Mouse (Mus musculus) embryonic facial prominence, embryonic 15.5 days (tissue): ENCODE results near the gene Gfpt2. TPM values are rescaled to one million over a fixed set of nuclear protein-coding genes. Genes with fewer than 3 reads are reported as not detected.

Source experiments
- ATAC-seq: fragments of 200-750 bp; cut with Nextera tagmentation; 2 replicates; pipeline ENCODE4 v1.8.0; 2017; ENCODE audit warnings: low read depth, moderate TSS enrichment; ENCODE audit not compliant: insufficient number of reproducible peaks, low FRiP score, low TSS enrichment
- H3K27ac ChIP-seq: fragments of 300-500 bp; sonication (generic); replicated peaks from 2 replicates; pipeline ENCODE4 v1.5.1; 2015; ENCODE audit warnings: mild to moderate bottlenecking, inconsistent platforms
- H3K27me3 ChIP-seq: fragments of 300-500 bp; sonication (generic); 2 replicates; pipeline ENCODE4 v1.6.1; 2015; ENCODE audit warnings: inconsistent platforms
- H3K36me3 ChIP-seq: fragments of 300-500 bp; sonication (generic); 2 replicates; pipeline ENCODE4 v1.6.1; 2015; ENCODE audit warnings: mild to moderate bottlenecking, inconsistent platforms
- H3K4me1 ChIP-seq: fragments of 300-500 bp; sonication (generic); 2 replicates; pipeline ENCODE4 v1.6.1; 2015; ENCODE audit warnings: inconsistent platforms
- H3K4me2 ChIP-seq: fragments of 300-500 bp; sonication (generic); replicated peaks from 2 replicates; pipeline ENCODE4 v1.6.1; 2015; ENCODE audit warnings: mild to moderate bottlenecking, inconsistent platforms
- H3K4me3 ChIP-seq: fragments of 300-500 bp; sonication (generic); replicated peaks from 2 replicates; pipeline ENCODE4 v1.5.1; 2015; ENCODE audit warnings: mild to moderate bottlenecking, inconsistent platforms
- H3K9ac ChIP-seq: fragments of 300-500 bp; sonication (generic); 2 replicates; pipeline ENCODE4 v1.6.1; 2015; ENCODE audit warnings: inconsistent platforms
- H3K9me3 ChIP-seq: fragments of 300-500 bp; sonication (generic); replicated peaks from 2 replicates; pipeline ENCODE4 v1.6.1; 2016; ENCODE audit warnings: inconsistent platforms
- WGBS: fragments of 180-500 bp; shearing (Covaris S2); methylation state at CpG from one replicate; pipeline ENCODE4 v1.1.7; 2015; 5-methylcytosine and 5-hydroxymethylcytosine counted together
- polyA plus RNA-seq: library from polyadenylated mRNA; unstranded; fragments of >200 nt; fragmentation: Nextera tagmentation; extraction: Ambion mirVana; gene quantifications from 2 replicates; pipeline ENCODE4 v1.2.1, GENCODE M21; 2015

The Gfpt2 gene
- polyA plus RNA-seq, 1 experiment from 2014 or later = 23.9 TPM

DNA sequence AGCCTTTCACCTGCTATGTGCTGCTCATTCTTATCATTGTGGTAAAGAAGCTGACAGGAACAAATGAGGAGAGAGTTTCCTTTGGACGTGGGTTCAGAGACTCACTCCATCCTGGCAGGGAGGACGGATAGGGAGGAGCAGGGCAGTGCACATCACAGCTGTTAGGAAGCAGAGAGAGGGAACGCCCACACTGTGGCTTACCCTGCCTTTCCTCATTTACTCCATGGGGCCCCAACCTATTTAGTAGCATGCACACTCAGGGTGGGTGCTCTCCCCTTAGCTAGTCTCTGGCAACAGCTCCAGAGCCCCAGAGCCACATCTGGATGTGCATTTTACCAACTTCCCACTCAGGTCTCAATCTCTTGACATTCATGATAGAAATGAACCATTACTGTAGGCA, 48.7 kb downstream of the Gfpt2 start:
- ATAC-seq = no peak
- Histone ChIP-seq H3K9me3 (no peaks in the 10 kb centered on the region), H3K27ac (no peak overlapping the region), H3K4me2 (no peak overlapping the region), H3K36me3 (peaks cover under 1% of the 10 kb centered on the region; the same call in 1 of the 2 replicates), H3K9ac (no peak overlapping the region), H3K4me1 (peaks cover 10% of the 10 kb centered on the region), H3K27me3 (no peaks in the 10 kb centered on the region), H3K4me3 (no peak overlapping the region)
- 55% methylated on average over 3 of the region's 3 CpGs for WGBS

DNA sequence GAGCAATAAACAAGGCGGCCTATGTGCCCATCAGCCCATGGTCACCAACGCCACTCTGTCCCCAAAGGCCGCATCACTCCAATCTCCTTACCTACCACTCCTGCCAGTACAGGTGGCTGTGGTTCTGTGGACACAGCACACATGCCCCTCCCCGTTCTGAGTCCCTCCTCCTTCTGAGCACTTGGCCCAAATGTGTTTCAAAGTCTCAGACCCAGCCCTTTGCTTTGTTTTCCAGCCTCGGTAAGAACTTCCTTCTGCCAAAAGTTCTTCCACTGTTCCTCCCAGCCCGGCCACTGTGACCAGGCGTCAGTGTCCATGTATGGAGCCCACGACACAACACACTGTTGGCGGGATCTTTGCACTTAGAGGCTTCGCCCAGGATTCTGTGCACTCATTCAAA, 50.3 kb downstream of the Gfpt2 start:
- Histone ChIP-seq H3K4me1 (peaks cover 21% of the 10 kb centered on the region), H3K4me3 (no peak overlapping the region), H3K27ac (no peak overlapping the region), H3K36me3 (no peaks in the 10 kb centered on the region), H3K27me3 (no peaks in the 10 kb centered on the region), H3K9ac (no peak overlapping the region), H3K9me3 (no peaks in the 10 kb centered on the region), H3K4me2 (no peak overlapping the region)
- WGBS = 87% methylated on average over 10 of the region's 10 CpGs
- ATAC-seq = no peak

- H3K4me1 ChIP-seq = peaks cover 21% of the 10 kb centered on the region
- WGBS = 45% methylated on average over 3 of the region's 3 CpGs
- H3K4me2 ChIP-seq = no peak overlapping the region
- H3K27me3 ChIP-seq = no peaks in the 10 kb centered on the region
- ATAC-seq = no peak
- no peaks in the 10 kb centered on the region for H3K36me3 ChIP-seq
- H3K4me3 ChIP-seq = no peak overlapping the region
- H3K27ac ChIP-seq = no peak overlapping the region
- H3K9ac ChIP-seq = no peak overlapping the region
- no peaks in the 10 kb centered on the region for H3K9me3 ChIP-seq
These were observed 51.0 kb downstream of the Gfpt2 start for GRCm38 (mm10) chr11:49844969-49845368.

- Histone ChIP-seq H3K4me3 (peak overlapping the region; percentile 70), H3K4me2 (peak overlapping the region; percentile 82), H3K4me1 (peaks cover 21% of the 10 kb centered on the region), H3K27me3 (no peaks in the 10 kb centered on the region), H3K9ac (peak overlapping the region; percentile 81; the same call in 1 of the 2 replicates), H3K9me3 (no peaks in the 10 kb centered on the region), H3K36me3 (no peaks in the 10 kb centered on the region), H3K27ac (no peak overlapping the region)
- WGBS = 36% methylated on average over 11 of the region's 11 CpGs
- no peak for ATAC-seq
These were observed 52.0 kb downstream of the Gfpt2 start for GRCm38 (mm10) chr11:49845958-49846357.

- Histone ChIP-seq H3K27ac (peak within 1 kb of the TSS; percentile 61), H3K4me2 (peak within 1 kb of the TSS; percentile 82), H3K4me3 (peak within 1 kb of the TSS; percentile 70), H3K9me3 (no peaks in the 10 kb centered on the region), H3K9ac (peak within 1 kb of the TSS; percentile 81), H3K36me3 (no peaks in the 10 kb centered on the region), H3K27me3 (no peaks in the 10 kb centered on the region), H3K4me1 (peaks cover 21% of the 10 kb centered on the region)
- ATAC-seq = peak; percentile 100
- under 1% methylated on average over 63 of the region's 68 CpGs for WGBS
These were observed 52.6 kb downstream of the Gfpt2 start, which contains the start of gene Mapk9 for GRCm38 (mm10) chr11:49846401-49847070. Gene Mapk9 (plus strand): TSS chr11:49846751.

DNA sequence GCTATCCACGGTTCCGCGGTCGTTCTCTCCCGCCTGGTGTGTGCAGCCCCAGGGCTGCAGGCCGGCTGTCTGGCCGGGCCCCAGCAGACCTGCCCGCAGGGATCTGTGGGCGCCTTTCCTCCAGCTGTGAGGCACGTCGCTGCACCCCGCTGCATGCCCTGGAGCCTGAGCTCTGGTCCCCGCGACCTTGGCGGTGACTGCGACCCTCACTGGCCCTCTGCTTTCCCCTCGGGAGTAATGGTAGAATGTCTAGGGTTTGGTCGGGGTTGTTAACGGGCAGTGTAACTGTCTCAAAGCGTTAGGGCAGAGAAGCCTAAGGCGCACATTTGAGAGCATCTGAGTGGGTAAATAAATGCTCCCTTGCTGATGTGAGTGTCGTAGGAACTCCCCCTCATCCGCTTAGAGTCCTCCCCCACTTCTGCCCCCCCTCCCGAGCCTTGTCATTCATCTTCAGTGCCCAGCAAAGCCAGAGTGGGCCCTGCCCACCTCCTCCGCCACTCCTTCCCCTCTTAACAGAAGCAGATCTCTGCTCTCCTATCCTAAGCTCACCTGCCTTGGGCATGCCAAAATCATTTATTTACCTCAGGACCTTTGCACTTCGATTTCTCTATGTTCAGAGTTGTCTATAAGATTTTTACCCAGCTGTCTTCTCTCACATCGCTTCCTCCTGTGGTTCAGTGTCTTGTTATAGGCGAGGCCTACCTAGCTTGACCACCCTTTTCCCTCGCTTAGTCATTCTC, 53.3 kb downstream of the Gfpt2 start:
- ATAC-seq = no peak
- WGBS = 9% methylated on average over 29 of the region's 29 CpGs
- H3K27ac ChIP-seq = peak overlapping the region; percentile 61
- no peaks in the 10 kb centered on the region for H3K9me3 ChIP-seq
- H3K4me2 ChIP-seq = peak overlapping the region; percentile 82
- no peaks in the 10 kb centered on the region for H3K36me3 ChIP-seq
- peak overlapping the region; percentile 81 for H3K9ac ChIP-seq
- peaks cover 21% of the 10 kb centered on the region for H3K4me1 ChIP-seq
- H3K4me3 ChIP-seq = peak overlapping the region; percentile 70
- no peaks in the 10 kb centered on the region for H3K27me3 ChIP-seq

- Histone ChIP-seq H3K9ac (no peak overlapping the region; the same call in 1 of the 2 replicates), H3K27me3 (no peaks in the 10 kb centered on the region), H3K36me3 (no peaks in the 10 kb centered on the region), H3K27ac (no peak overlapping the region), H3K4me2 (peak overlapping the region; percentile 82), H3K4me3 (peak overlapping the region; percentile 70), H3K4me1 (peaks cover 21% of the 10 kb centered on the region), H3K9me3 (no peaks in the 10 kb centered on the region)
- no peak for ATAC-seq
- WGBS = 69% methylated on average over 2 of the region's 2 CpGs
These were observed 53.8 kb downstream of the Gfpt2 start for GRCm38 (mm10) chr11:49847811-49848078.

- 56% methylated on average over 4 of the region's 4 CpGs for WGBS
- H3K9ac ChIP-seq = no peak overlapping the region
- no peak overlapping the region for H3K27ac ChIP-seq
- 0 out of 2 replicates have a peak overlapping the region, but pooled peaks have one; percentile 15 for H3K4me2 ChIP-seq
- no peak for ATAC-seq
- no peaks in the 10 kb centered on the region for H3K36me3 ChIP-seq
- no peaks in the 10 kb centered on the region for H3K9me3 ChIP-seq
- no peak overlapping the region for H3K4me3 ChIP-seq
- peaks cover 21% of the 10 kb centered on the region for H3K4me1 ChIP-seq
- H3K27me3 ChIP-seq = no peaks in the 10 kb centered on the region
These were observed 54.3 kb downstream of the Gfpt2 start for GRCm38 (mm10) chr11:49848080-49848815.

DNA sequence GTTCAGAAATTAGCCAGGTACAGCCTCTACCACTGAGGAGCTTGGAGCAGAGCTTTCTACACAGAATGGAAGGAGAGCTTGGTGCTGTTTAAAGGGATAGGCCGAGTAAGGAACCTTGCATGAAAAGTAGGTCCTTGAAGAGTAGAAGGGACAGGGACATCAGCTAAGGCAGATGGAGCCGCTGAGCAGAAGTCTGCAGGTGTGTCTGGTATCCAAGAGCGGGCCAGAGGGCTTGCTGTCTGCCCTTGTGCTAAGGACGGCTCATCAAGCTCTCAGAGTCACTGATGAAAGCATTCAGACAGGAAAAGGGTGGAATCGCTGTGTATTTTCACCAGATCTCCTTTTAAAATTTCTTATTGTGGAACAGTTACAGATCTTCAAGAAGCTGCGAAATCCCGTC, 56.4 kb downstream of the Gfpt2 start:
- Histone ChIP-seq H3K36me3 (0 out of 2 replicates have a peak, but pooled peaks cover 4% of the 10 kb centered on the region), H3K4me3 (no peak overlapping the region), H3K4me2 (no peak overlapping the region), H3K4me1 (peaks cover 21% of the 10 kb centered on the region), H3K9me3 (no peaks in the 10 kb centered on the region), H3K27ac (no peak overlapping the region), H3K9ac (no peak overlapping the region), H3K27me3 (no peaks in the 10 kb centered on the region)
- no peak for ATAC-seq
- 95% methylated on average over 7 of the region's 7 CpGs for WGBS

DNA sequence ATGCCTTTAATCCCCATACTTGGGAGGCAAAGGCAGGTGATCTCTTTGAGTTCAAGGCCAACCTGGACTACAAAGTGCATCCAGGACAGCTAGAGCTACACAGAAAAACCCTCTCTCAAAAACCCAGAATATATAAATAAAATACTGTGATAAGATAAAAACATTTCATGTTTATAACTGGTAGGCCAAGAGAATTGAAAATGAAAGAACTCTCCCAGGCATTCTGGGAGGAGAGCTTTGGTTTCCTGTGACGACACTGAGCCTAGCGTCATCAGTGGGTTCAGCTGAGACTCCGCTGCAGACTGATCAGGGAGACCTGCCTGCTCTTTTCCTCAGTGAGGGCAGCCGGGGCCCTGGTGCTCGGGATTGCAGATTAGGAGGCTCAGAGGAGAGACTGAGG, 61.2 kb downstream of the Gfpt2 start:
- no peak overlapping the region for H3K4me2 ChIP-seq
- 0 out of 2 replicates have a peak, but pooled peaks cover 9% of the 10 kb centered on the region for H3K36me3 ChIP-seq
- no peak overlapping the region for H3K9ac ChIP-seq
- H3K9me3 ChIP-seq = no peaks in the 10 kb centered on the region
- ATAC-seq = no peak
- H3K4me1 ChIP-seq = no peaks in the 10 kb centered on the region
- no peak overlapping the region for H3K4me3 ChIP-seq
- 80% methylated on average over 5 of the region's 5 CpGs for WGBS
- no peaks in the 10 kb centered on the region for H3K27me3 ChIP-seq
- H3K27ac ChIP-seq = no peak overlapping the region

- H3K4me3 ChIP-seq = no peak overlapping the region
- H3K4me1 ChIP-seq = no peaks in the 10 kb centered on the region
- H3K4me2 ChIP-seq = no peak overlapping the region
- peaks cover 8% of the 10 kb centered on the region; the same call in 1 of the 2 replicates for H3K36me3 ChIP-seq
- ATAC-seq = no peak
- H3K9ac ChIP-seq = no peak overlapping the region
- H3K27me3 ChIP-seq = no peaks in the 10 kb centered on the region
- H3K27ac ChIP-seq = no peak overlapping the region
- 93% methylated on average over 4 of the region's 4 CpGs for WGBS
- no peaks in the 10 kb centered on the region for H3K9me3 ChIP-seq
These were observed 67.2 kb downstream of the Gfpt2 start for GRCm38 (mm10) chr11:49861139-49861538.
